Mouse (Mus musculus): ENCODE data around the gene Rcc2. TPM values are rescaled to one million over a fixed set of nuclear protein-coding genes. Genes with fewer than 3 reads are reported as not detected.
A peak's percentile ranks its signal among the peaks of the same experiment; 100 is the strongest.

The Rcc2 gene
- polyA plus RNA-seq, 1 experiment from 2014 or later: 38.5 TPM

DNA sequence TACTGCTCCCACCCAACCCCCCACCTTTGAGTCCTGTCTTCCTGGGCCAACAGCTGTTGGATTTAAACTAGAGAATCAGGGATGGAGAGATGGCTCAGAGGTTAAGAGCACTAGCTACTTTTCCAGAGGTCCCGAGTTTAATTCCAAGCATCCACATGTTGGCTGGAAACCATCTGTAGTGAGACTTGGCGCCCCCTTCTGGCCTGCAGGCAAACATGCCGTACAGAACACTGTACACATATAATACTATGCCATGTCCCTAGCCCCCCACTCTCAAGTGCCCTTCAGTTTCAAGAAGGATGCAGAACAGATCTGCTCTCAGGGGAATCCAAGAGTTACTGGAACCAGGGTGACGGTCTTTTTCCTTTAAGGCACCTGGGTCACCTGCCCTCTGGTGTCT is 31.3 kb downstream of the Rcc2 start:
- peaks cover 6% of the 10 kb centered on the region for H3K27me3 ChIP-seq (replicated peaks)
- no peak overlapping the region for H3K4me2 ChIP-seq
- no peaks in the 10 kb centered on the region for H3K9me3 ChIP-seq (replicated peaks)
- no peak overlapping the region for H3K27ac ChIP-seq (ENCODE audit: poor library complexity, severe bottlenecking)
- H3K4me1 ChIP-seq (replicated peaks): peaks cover 8% of the 10 kb centered on the region
- no peak overlapping the region for H3K4me3 ChIP-seq
- no peak overlapping the region for H3K9ac ChIP-seq
- WGBS: 72% methylated on average over 4 of the region's 4 CpGs
- no peaks in the 10 kb centered on the region for H3K36me3 ChIP-seq
- no peak for ATAC-seq (ENCODE audit: insufficient number of reproducible peaks, low FRiP score)

DNA sequence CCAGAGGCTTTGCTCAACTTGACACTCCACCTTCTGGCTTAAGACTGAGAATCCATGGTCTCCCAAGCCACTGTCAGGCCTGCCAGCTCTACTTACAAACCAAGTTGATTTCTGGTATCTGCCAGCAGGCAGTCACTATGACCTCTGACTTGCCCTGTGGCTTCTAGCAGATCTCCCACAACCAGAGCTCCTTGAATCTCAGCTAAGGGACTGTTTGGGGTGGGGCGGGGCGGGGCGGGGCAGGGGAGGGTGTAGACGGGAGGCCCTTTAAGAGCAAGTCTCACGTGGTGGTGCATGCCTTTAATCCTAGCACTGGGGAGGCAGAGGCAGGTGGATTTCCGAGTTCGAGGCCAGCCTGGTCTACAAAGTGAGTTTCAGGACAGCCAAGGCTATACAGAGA is 32.5 kb downstream of the Rcc2 start:
- 72% methylated on average over 7 of the region's 7 CpGs for WGBS

DNA sequence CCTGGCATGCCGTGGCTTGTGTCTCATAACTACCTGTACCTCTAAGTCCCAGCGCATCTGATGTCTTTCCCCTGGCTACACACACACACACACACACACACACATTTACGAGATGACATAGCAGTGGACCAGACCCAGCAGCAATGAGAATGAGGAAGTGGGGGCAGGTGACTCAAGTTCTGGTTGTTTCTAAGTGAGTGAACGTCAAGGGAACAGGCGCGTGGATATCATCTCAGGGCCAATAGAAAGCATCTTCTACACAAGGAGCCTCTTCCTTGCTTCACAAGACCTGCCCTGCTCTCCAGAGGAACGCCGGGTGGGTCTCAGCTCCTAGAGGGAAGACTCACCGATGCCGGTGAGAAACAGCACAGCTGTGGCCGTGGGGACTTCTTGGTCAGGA is 40.3 kb downstream of the Rcc2 start:
- 83% methylated on average over 11 of the region's 11 CpGs for WGBS
- H3K36me3 ChIP-seq: no peaks in the 10 kb centered on the region
- H3K4me3 ChIP-seq: no peak overlapping the region
- no peak overlapping the region for H3K4me2 ChIP-seq
- H3K27me3 ChIP-seq (replicated peaks): peaks cover 6% of the 10 kb centered on the region; the same call in 1 of the 2 replicates
- ATAC-seq (ENCODE audit: insufficient number of reproducible peaks, low FRiP score): no peak
- H3K9me3 ChIP-seq (replicated peaks): no peaks in the 10 kb centered on the region
- H3K4me1 ChIP-seq (replicated peaks): peaks cover 7% of the 10 kb centered on the region
- no peak overlapping the region for H3K9ac ChIP-seq
- H3K27ac ChIP-seq (ENCODE audit: poor library complexity, severe bottlenecking): no peak overlapping the region

More for the DNA sequence above, 32.5 kb downstream of the Rcc2 start:
- no peaks in the 10 kb centered on the region for H3K36me3 ChIP-seq
- H3K27ac ChIP-seq (ENCODE audit: poor library complexity, severe bottlenecking): no peak overlapping the region
- H3K9ac ChIP-seq: no peak overlapping the region
- no peak overlapping the region for H3K4me3 ChIP-seq
- H3K4me1 ChIP-seq (replicated peaks): peaks cover 8% of the 10 kb centered on the region
- no peak for ATAC-seq (ENCODE audit: insufficient number of reproducible peaks, low FRiP score)
- H3K27me3 ChIP-seq (replicated peaks): peaks cover 6% of the 10 kb centered on the region
- H3K9me3 ChIP-seq (replicated peaks): no peaks in the 10 kb centered on the region
- H3K4me2 ChIP-seq: no peak overlapping the region

DNA sequence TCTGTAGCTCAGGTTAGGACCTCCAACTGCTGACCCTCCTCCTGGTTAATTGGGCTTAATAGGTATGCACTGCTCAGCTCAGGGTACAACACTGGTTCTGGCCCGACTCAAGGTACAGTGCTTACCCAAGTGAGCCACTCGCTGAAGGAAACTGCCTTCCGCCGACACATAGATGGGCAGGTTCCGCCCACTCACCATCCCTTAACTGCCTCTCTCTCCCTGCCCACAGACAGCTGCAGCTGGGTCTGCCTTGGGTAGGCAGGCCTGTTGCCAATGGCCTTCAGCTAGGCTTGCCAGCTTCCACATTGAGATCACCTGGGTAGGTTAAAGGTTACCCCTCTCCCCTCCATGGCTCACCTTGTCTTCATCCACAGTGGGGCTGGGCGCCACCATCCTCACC is 41.1 kb downstream of the Rcc2 start:
- Histone ChIP-seq H3K36me3 (no peaks in the 10 kb centered on the region), H3K27me3 (replicated peaks) (peaks cover 6% of the 10 kb centered on the region; the same call in 1 of the 2 replicates), H3K4me1 (replicated peaks) (peaks cover 7% of the 10 kb centered on the region), H3K9me3 (replicated peaks) (no peaks in the 10 kb centered on the region), H3K9ac (no peak overlapping the region), H3K4me3 (no peak overlapping the region), H3K27ac (ENCODE audit: poor library complexity, severe bottlenecking) (no peak overlapping the region), H3K4me2 (no peak overlapping the region)
- 79% methylated on average over 6 of the region's 6 CpGs for WGBS
- ATAC-seq (ENCODE audit: insufficient number of reproducible peaks, low FRiP score): no peak

DNA sequence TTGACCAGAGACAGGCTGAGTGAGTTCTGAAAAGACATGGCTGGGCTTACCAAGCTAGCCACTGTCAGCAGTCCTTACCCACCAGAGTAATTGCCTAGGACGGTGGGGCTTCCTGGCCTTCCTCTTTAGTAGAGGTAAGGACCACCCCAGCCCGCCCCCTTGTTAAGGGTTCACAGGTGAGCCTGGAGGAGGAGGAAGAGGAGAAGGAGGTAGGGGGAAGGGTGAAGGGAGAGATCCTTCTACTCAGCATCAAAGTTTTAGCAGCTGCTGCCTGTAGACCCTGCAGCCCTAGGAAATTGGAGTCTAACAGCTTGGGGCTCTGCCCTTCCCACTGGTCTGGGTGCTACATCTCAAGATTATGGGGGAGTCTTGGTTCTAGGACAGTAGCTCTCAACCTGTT is 42.2 kb downstream of the Rcc2 start, which contains the start of gene Padi6:
TSS of gene Padi6 (minus strand) at position 101 of the 400 bp plus-strand sequence.
- no peak within 1 kb of the TSS for H3K27ac ChIP-seq (ENCODE audit: poor library complexity, severe bottlenecking)
- H3K4me1 ChIP-seq (replicated peaks): peaks cover 11% of the 10 kb centered on the region
- no peaks in the 10 kb centered on the region for H3K9me3 ChIP-seq (replicated peaks)
- H3K36me3 ChIP-seq: no peaks in the 10 kb centered on the region
- 73% methylated on average over 2 of the region's 2 CpGs for WGBS
- peaks cover 6% of the 10 kb centered on the region; the same call in 1 of the 2 replicates for H3K27me3 ChIP-seq (replicated peaks)
- no peak for ATAC-seq (ENCODE audit: insufficient number of reproducible peaks, low FRiP score)
- H3K9ac ChIP-seq: 0 out of 2 replicates have a peak within 1 kb of the TSS, but pooled peaks have one; percentile 29
- no peak within 1 kb of the TSS for H3K4me2 ChIP-seq
- H3K4me3 ChIP-seq: no peak within 1 kb of the TSS

DNA sequence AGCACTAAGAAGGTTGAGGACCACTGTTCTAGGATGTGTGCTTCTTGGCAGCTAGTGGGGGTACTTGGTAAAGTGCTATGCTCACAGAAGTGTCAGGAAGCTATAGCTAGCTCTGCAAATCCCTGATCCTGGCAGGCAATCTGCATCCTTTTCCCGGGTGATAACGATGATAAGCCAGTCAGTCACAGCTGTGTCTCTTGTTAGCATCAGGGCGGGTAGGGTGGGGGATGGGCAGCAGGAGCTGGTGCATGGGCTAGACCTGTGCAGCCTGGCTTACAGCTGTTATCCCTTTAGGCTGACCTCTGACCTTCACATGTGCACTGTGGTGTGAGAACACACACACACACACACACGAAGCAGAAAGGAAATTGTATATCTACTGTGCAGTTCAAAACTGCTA is 42.7 kb downstream of the Rcc2 start:
- ATAC-seq (ENCODE audit: insufficient number of reproducible peaks, low FRiP score): no peak
- Histone ChIP-seq H3K4me2 (no peak overlapping the region), H3K4me1 (replicated peaks) (peaks cover 17% of the 10 kb centered on the region), H3K9ac (0 out of 2 replicates have a peak overlapping the region, but pooled peaks have one; percentile 29), H3K9me3 (replicated peaks) (no peaks in the 10 kb centered on the region), H3K27ac (ENCODE audit: poor library complexity, severe bottlenecking) (no peak overlapping the region), H3K27me3 (replicated peaks) (peaks cover 6% of the 10 kb centered on the region; the same call in 1 of the 2 replicates), H3K36me3 (no peaks in the 10 kb centered on the region), H3K4me3 (no peak overlapping the region)
- WGBS: 12% methylated on average over 4 of the region's 4 CpGs

DNA sequence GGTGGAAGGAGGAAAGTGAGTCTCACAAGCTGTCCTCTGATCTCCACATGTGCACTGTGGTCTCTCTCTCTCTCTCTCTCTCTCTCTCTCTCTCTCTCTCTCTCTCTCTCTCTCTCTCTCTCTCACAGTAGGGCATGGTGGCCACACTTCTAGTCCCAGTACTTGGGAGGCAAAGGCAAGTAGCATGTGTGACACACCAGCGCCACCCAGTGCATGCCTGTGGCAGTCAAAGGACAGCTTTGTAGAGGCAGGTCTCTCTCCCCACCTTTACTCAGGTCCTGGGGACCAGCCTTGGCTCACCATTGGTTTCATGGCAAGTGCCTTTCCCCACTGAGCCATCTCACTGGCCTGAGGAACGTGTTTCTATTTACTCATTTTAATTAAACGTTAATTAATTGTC is 44.3 kb downstream of the Rcc2 start:
- Histone ChIP-seq H3K9ac (no peak overlapping the region), H3K9me3 (replicated peaks) (no peaks in the 10 kb centered on the region), H3K27me3 (replicated peaks) (peaks cover 6% of the 10 kb centered on the region; the same call in 1 of the 2 replicates), H3K4me1 (replicated peaks) (peaks cover 24% of the 10 kb centered on the region), H3K4me2 (no peak overlapping the region), H3K27ac (ENCODE audit: poor library complexity, severe bottlenecking) (no peak overlapping the region), H3K36me3 (no peaks in the 10 kb centered on the region), H3K4me3 (no peak overlapping the region)
- 20% methylated on average over 3 of the region's 3 CpGs for WGBS
- ATAC-seq (ENCODE audit: insufficient number of reproducible peaks, low FRiP score): no peak

DNA sequence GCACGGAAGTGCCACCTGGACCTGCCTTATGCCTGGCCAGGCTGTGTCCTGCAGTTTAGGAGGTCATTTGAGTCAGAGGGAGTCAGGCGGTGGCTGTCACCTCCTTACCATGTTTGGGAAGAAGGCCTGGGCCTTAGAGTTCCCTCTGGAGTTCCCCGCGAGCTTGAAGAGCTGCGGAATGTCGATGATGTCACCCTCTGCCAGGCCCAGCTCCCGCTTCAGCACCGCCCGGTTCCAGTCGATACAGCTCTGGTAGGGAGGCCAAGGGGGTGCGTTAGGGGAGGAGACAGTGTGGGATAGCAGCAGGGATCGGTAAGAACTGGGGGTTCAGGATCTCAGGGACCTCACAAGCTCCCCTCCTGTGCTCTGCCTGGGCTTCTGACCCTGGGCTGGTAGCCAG is 47.6 kb downstream of the Rcc2 start:
- Histone ChIP-seq H3K4me2 (peak overlapping the region; percentile 45), H3K36me3 (no peaks in the 10 kb centered on the region), H3K9ac (peak overlapping the region; percentile 68), H3K4me1 (replicated peaks) (peaks cover 28% of the 10 kb centered on the region), H3K9me3 (replicated peaks) (no peaks in the 10 kb centered on the region), H3K27ac (ENCODE audit: poor library complexity, severe bottlenecking) (peak overlapping the region; percentile 90), H3K4me3 (peak overlapping the region; percentile 12; the same call in 1 of the 2 replicates), H3K27me3 (replicated peaks) (peaks cover 4% of the 10 kb centered on the region; the same call in 1 of the 2 replicates)
- peak; percentile 78 for ATAC-seq (ENCODE audit: insufficient number of reproducible peaks, low FRiP score)
- WGBS: 7% methylated on average over 12 of the region's 12 CpGs

DNA sequence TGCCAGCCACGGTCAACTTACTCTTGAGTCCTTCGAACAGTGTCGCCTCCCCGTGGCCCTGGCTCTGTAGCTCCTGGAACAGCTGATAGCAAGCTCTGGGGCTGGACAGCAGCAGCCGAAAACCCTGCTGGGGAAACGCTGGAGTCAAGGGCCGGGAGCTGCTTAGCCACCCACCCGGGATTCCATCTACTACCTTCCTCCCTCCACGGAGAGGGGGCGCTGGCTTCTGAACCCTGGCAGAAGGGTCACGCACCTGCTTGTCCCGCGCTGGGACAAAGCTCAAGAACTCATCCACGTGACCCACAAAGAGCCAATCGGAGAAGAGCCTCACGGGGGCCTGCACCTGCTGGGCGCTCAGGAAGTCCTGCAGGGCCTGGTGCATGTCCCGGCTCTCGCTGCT is 50.0 kb downstream of the Rcc2 start:
- Histone ChIP-seq H3K4me3 (peak overlapping the region; percentile 18; the same call in 1 of the 2 replicates), H3K9me3 (replicated peaks) (no peaks in the 10 kb centered on the region), H3K4me2 (peak overlapping the region; percentile 49), H3K4me1 (replicated peaks) (peaks cover 32% of the 10 kb centered on the region), H3K9ac (no peak overlapping the region), H3K36me3 (no peaks in the 10 kb centered on the region), H3K27ac (ENCODE audit: poor library complexity, severe bottlenecking) (no peak overlapping the region), H3K27me3 (replicated peaks) (0 out of 2 replicates have a peak, but pooled peaks cover 4% of the 10 kb centered on the region)
- no peak for ATAC-seq (ENCODE audit: insufficient number of reproducible peaks, low FRiP score)
- WGBS: 8% methylated on average over 19 of the region's 19 CpGs

DNA sequence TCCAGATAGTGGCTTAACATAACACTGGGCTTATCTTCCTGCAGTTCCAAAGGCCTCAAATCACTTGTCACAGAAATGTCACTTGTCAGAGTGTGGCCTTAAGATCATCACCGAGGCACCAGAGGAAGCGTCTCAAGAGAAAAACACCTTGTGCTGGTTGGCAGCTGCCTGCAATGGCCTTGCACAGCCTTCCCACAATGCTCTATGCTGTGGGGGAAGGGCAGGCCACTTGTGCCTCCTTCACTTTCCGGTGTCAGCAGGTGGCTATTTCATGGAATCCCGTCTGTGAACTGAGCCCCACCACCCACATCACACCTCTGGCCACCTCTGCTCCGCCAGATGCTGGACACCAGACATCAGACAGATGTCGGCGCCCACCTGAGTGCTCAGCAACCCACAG is 53.0 kb downstream of the Rcc2 start:
- Histone ChIP-seq H3K4me1 (replicated peaks) (peaks cover 28% of the 10 kb centered on the region), H3K27ac (ENCODE audit: poor library complexity, severe bottlenecking) (peak overlapping the region; percentile 56), H3K36me3 (no peaks in the 10 kb centered on the region), H3K4me2 (no peak overlapping the region), H3K9ac (0 out of 2 replicates have a peak overlapping the region, but pooled peaks have one; percentile 1), H3K9me3 (replicated peaks) (no peaks in the 10 kb centered on the region), H3K4me3 (no peak overlapping the region), H3K27me3 (replicated peaks) (0 out of 2 replicates have a peak, but pooled peaks cover 4% of the 10 kb centered on the region)
- WGBS: 38% methylated on average over 7 of the region's 7 CpGs
- no peak for ATAC-seq (ENCODE audit: insufficient number of reproducible peaks, low FRiP score)

DNA sequence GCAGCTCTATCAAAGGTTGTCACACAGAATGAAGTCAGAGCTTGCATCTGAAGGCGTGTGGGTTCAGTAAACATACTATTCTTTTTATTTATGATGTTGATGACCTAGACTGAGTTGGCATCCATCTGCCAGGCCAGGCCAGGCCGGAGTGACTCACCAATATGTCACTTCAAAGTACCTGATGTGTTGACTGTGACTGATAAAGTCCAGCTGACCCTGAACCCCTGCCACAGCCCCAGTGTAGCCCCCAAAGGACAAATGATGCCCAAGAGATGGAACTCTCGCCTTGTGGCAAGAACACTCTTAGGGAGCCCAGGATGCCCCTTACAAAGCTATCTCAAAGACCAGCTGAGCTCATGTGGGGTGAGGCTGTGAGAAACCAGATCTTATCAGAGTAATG is 55.5 kb downstream of the Rcc2 start:
- Histone ChIP-seq H3K9me3 (replicated peaks) (no peaks in the 10 kb centered on the region), H3K4me3 (no peak overlapping the region), H3K9ac (no peak overlapping the region), H3K27me3 (replicated peaks) (0 out of 2 replicates have a peak, but pooled peaks cover 4% of the 10 kb centered on the region), H3K36me3 (no peaks in the 10 kb centered on the region), H3K4me1 (replicated peaks) (peaks cover 19% of the 10 kb centered on the region), H3K27ac (ENCODE audit: poor library complexity, severe bottlenecking) (no peak overlapping the region), H3K4me2 (no peak overlapping the region)
- ATAC-seq (ENCODE audit: insufficient number of reproducible peaks, low FRiP score): no peak
- WGBS: 76% methylated on average over 3 of the region's 3 CpGs

DNA sequence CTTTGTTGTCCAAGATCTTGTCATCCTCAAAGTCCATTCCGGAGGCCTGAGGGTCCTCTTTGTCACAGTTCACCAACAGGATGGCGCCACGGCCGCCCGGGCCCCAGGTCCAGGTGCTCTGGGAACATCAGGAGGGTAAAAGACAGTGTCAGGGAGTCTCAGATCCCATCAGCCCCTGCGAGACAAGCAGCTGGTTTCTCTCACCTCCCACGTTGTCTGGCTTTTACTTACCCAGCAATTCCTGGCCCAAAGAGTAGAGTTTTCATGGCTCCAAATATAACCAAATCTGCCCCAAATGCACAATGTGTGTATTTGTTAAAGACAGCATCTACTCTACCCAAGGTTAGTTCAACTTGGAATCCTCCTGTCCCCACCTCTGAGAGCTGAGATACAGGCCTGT is 61.3 kb downstream of the Rcc2 start:
- H3K36me3 ChIP-seq: no peaks in the 10 kb centered on the region
- H3K4me3 ChIP-seq: no peak overlapping the region
- H3K27ac ChIP-seq (ENCODE audit: poor library complexity, severe bottlenecking): no peak overlapping the region
- no peaks in the 10 kb centered on the region for H3K9me3 ChIP-seq (replicated peaks)
- H3K4me2 ChIP-seq: no peak overlapping the region
- WGBS: 76% methylated on average over 7 of the region's 7 CpGs
- no peak for ATAC-seq (ENCODE audit: insufficient number of reproducible peaks, low FRiP score)
- H3K9ac ChIP-seq: no peak overlapping the region
- no peaks in the 10 kb centered on the region for H3K27me3 ChIP-seq (replicated peaks)
- peaks cover 9% of the 10 kb centered on the region for H3K4me1 ChIP-seq (replicated peaks)

All from heart, embryonic 12.5 days (tissue).